8 mouse cellular contexts compared by ENCODE assay signal in genomic region chr12:51829290-51830076, GRCm38 (mm10). TPM values are rescaled to one million over a fixed set of nuclear protein-coding genes. Genes with fewer than 3 reads are reported as not detected.
DNase-seq lines count a peak whose midpoint lies in the region; ATAC-seq lines count a peak whose summit lies in the region.

TSS of gene Hectd1 (minus strand) at chr12:51829536.

- H3K36me3 ChIP-seq in megakaryocyte, embryonic 14.5 days (replicated peaks; ENCODE audit: low read length), result peaks cover 46% of the 10 kb centered on the region

- intact Hi-C loops in gastrocnemius, postnatal 14 days (cut with DNase I; ENCODE audit: low total_unique reads), result loop anchor here (10.0 kb wide), 1 partner anchor 65 kb away; no protein-coding TSS in a partner anchor

- peaks cover 60% of the 10 kb centered on the region for H3K4me1 ChIP-seq in megakaryocyte, embryonic 14.5 days

- no peaks in the 10 kb centered on the region for H3K9me3 ChIP-seq in megakaryocyte, embryonic 14.5 days

- peak; percentile 76 for DNase-seq in adipocyte (ENCODE audit: low spot score)
- peak; percentile 83 for DNase-seq in embryo, embryonic 10 days (ENCODE audit: low spot score)
- DNase-seq in gastrocnemius, postnatal 14 days, result peak; percentile 87
- peak; percentile 31 to 74 for DNase-seq in left cerebral cortex, adult 9 months (ENCODE audit: low spot score in 2 of 2)
- peak; percentile 77 to 83 for DNase-seq in right cerebral cortex, adult 2 months (ENCODE audit: low spot score in 2 of 2)
- DNase-seq in urinary bladder, postnatal 25 days (ENCODE audit: low spot score), result peak; percentile 75

- H3K4me3 ChIP-seq in megakaryocyte, embryonic 14.5 days (replicated peaks), result peak within 1 kb of the TSS; percentile 97

- ATAC-seq in inflammation-experienced regulatory T-cells, adult 6 months, result peak; percentile 74

- H3K27me3 ChIP-seq in megakaryocyte, embryonic 14.5 days (replicated peaks), result no peaks in the 10 kb centered on the region

RNA-seq across cellular contexts. Expression of gene Hectd1, which starts in this region (rescaled TPM):
- total RNA-seq in gastrocnemius, postnatal 14 days (2021), result 10 to 100 TPM; 79.2 to 97.2 TPM
- 10 to 100 TPM; 58.9 to 78.1 (median 63.5) TPM for polyA plus RNA-seq in inflammation-experienced regulatory T-cells, adult 6 months (2017; shearing (Covaris generic))
- polyA plus RNA-seq in megakaryocyte, embryonic 14.5 days (2012; ENCODE audit: insufficient read depth, low replicate concordance), result 0.77 and 2.0 TPM in 2 replicates

Comparison
In these comparisons a context has a peak if more than half of its experiments do, and no peak if none do; other contexts are left out.
1. Peak in every context shown above with its lines: DNase-seq, ATAC-seq and H3K4me3 ChIP-seq.
2. RNA of gene Hectd1 (polyA plus RNA-seq): 58.9 to 78.1 TPM in inflammation-experienced regulatory T-cells, adult 6 months; 0.77 to 2.0 TPM in megakaryocyte, embryonic 14.5 days; every median in the first group is over 10 times any median in the second.